Mouse (Mus musculus) heart, adult 11 months (tissue): ENCODE results near the gene Emc1.
"Not testable (repeated sequence)": the region's sequence is repeated elsewhere in the genome, so short reads cannot be mapped to it uniquely, and the experiment has no call there.

Source experiments
- DNase-seq: peaks from one replicate; pipeline ENCODE4 v3.0.0; 2022

The Emc1 gene

GRCm38 (mm10) chr4:139360761-139361548, 8.6 kb downstream of the Emc1 start:
- peak; percentile 82 for DNase-seq

DNA sequence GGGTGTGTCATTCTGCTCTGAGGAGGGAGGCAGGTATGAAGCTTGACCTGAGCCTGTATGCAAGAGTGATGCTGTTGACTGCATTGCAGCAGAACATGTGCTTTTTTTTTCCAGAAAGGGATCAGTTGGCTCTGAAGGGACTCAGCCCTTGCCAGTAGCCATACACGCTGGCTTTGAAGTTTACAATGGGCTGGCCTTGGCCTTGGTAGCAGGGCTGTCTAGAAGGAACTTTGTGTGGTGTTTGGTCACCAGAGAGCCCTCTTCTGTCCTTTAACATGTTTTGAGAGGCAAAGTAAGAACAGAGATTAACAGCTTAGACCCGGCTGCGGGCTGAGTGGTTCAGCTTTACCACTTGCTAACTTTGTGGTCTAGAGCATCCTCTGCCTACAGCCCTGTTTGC, 14.9 kb downstream of the Emc1 start:
- DNase-seq: no peak

DNA sequence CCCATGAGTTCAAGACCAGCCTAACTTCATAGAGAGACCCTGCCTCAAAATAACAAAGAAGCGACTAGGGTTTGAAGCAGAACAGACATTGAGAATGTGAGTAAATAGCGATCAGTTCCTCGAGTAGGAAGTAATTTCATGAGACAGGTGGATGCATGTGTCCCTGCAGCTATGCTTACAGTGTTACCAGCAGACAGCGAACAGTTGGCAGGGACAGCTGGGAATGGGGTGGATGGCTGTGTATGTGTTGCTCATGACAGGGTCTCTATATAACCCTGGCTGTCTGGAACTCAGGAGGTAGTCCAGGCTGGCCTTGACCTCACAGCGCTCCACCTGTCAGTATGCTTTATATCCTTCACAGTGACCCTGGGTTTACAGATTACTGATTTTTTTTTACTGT, 15.7 kb downstream of the Emc1 start:
- DNase-seq: peak; percentile 82

DNA sequence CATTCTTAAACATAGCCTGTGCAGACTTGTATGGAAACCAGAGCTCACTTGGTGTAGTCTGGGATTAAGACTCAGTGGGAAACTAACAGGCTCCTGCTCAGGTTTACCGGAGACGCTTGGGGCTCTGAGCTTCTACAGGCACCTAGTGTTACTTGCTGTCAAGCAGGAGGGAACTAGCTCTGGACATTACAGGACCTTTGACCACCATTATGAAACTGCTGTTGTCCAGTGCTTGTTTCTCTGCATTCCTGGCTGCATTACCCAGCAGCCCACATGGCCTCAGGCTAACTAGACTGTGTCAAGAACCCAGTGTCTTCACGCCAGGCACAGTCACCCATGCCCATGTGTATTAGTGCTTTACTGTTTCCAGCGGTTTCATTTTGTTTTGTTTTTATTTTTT, 20.7 kb downstream of the Emc1 start:
- no peak for DNase-seq

GRCm38 (mm10) chr4:139373531-139373930, 21.1 kb downstream of the Emc1 start:
- DNase-seq: no peak

GRCm38 (mm10) chr4:139379719-139380118, 27.3 kb downstream of the Emc1 start:
- no peak for DNase-seq

DNA sequence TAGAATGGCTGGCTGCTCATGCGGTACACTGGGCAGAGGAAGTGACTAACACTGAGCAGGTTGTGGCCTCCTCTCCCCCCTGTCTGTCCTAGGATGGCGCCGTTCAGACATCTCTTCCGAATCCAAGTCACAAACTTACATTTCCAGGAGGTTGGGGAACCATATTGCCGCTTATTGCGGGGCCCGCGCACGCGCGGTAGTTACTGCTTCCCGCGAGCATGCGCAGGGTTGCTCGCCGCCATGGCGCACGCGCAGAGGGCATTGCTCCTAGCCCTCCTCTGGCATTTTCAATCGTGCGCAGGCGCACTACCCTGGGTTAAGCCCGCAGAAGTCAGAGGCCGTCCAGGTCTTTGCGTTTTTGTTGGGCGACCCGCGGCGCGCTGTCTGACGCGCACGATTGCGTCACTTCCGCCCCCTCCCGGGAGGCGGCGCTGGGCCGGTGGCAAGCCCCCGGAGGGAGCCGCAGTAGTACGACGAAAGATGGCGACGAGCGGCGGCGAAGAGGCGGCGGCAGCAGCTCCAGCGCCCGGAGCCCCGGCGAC, 27.9 kb downstream of the Emc1 start:
- peak; percentile 100 for DNase-seq

- DNase-seq: no peak
Measured at GRCm38 (mm10) chr4:139380775-139381451, 28.5 kb downstream of the Emc1 start.

GRCm38 (mm10) chr4:139381452-139381845, 29.1 kb downstream of the Emc1 start:
- no peak for DNase-seq

- DNase-seq: no peak
Measured at GRCm38 (mm10) chr4:139382231-139382630, 29.8 kb downstream of the Emc1 start.

GRCm38 (mm10) chr4:139385841-139386240, 33.5 kb downstream of the Emc1 start:
- not testable (repeated sequence) for DNase-seq

DNA sequence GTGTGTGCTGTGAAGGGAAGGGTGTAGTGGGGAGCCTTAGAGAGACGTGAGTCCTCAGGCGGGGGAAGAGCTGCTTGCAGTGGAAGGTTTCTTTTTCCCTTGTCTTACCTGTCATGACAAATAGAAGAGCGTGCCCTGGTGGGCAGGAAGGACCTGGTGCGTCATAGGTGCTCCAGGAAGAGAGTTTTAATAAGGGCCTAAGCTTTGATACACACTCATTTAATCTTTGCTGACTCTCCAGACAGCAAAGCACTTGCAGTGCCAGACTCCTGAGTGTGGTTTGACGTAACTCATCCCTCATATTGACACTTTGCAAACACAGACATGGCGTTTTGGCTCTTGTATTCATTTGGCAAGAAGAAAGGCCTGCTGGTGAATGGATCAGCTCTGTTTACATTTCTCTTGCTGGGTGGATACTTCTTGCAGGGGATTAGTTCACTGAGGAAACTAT, 34.5 kb downstream of the Emc1 start:
- DNase-seq: peak; percentile 93

DNA sequence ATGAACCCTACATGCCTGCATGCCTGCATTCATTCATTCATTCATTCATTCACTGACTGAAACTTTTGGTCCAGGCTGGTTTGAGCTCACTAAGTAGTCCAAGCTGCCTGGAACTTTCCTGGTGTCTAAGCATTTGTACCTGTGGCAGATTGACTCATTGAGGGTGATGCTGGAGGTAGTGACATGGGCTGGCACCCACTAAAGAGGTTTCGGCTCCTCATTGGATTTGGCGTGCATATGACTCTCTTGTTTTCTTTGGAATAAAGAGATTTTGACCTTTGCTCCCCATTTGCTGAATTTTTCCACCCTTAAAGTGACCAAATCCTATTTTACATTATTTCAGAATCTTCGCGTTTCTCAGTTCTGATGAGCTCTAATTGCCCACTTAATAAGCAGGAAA, 37.2 kb downstream of the Emc1 start:
- no peak for DNase-seq

GRCm38 (mm10) chr4:139395431-139395830, 43.0 kb downstream of the Emc1 start:
- DNase-seq: no peak

DNA sequence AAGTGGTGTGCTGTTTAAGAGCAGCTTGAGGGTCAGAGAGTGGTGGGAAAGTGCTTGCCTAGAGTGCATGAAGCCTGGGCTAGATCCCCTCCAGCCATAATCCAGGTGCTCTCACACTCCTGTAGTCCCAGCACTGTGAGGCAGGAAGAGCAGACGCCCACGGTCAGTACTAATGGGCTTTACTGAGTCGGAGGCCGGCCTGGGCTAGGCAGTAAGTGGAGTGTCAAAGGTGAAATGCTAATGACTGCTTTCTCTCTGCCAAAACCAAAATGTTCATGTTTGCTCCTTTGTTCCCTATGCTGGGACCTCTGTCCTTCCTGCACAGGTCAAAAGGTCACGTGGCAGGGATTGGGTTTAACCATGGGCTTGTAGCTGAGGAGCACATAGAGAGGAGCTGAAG, 48.1 kb downstream of the Emc1 start:
- DNase-seq: no peak

DNA sequence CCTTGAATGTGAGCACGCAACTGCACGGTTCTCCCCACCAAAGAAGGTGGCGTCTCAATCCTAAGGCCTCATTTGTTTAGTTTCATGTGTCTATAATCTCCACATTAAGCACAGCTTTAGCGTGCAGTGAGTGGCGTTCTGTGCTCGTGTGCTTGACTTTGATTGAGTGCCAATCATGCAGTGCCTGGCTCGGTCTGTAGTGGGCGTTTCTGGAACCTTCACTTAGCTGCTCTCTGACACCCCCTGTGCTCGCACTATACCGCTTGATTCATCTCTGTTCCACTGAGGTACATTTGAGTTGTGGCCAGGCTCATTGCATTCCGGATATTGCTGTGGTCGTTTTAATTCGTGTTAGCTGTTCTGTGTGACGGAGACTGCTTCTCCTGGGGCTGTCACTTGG, 50.8 kb downstream of the Emc1 start:
- no peak for DNase-seq

- peak; percentile 95 for DNase-seq
Measured at GRCm38 (mm10) chr4:139411351-139411750, 59.0 kb downstream of the Emc1 start.

DNA sequence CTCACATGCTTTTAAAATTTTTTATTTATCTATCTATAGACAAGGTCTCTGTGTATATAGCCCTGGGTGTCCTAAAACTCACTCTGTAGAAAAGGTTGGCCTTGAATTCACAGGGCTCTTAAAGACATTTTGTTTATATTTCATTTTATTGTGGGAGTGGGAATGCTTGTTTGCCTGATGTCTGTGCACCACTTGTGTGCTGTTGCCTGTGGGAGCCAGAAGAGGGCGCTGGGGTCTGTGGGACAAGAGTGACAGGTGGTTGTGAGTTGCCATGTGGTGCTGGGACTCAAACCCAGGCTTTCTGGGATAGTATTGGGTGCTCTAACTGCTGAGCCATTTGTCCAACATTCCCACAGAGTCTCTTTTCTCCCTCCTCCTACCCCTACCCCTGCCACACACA, 65.5 kb downstream of the Emc1 start:
- DNase-seq: no peak

DNA sequence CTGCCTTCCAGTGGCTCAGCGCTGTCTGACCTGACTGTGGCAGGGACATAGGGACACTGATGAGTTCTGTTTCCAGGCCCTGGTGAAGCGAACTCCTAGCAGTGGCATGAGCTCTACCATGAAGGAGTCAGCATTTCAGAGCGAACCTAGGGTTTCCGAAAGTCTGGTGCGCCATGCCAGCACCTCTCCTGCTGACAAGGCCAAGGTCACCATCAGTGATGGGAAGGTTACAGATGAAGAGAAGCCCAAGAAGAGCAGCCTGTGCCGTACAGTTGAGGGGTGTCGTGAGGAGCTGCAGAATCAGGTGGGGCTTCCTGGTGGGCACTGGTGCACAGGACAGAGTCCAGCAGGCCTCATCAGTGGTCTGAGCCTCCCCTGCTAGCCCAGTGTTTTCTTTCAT, 69.2 kb downstream of the Emc1 start:
- no peak for DNase-seq

GRCm38 (mm10) chr4:139422409-139422808, 70.0 kb downstream of the Emc1 start:
- DNase-seq: no peak

DNA sequence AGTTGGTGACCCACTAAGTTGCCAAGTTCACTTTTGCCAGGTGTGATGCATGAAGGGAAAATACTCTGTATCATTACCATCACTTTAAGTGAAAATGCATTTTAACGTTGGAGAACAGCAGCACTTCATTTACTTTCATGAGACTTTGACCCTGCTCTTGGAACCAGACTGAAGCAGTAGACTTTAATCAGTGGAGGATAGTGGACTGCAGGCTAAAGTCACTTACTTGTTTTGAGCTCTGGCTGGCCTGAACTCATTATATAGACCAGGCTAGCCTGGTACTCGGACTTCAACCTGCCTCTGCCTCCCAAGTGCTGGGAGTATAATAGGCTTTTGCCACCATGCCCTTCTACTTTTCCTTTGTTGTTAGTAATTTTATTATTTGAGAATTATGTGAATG, 70.9 kb downstream of the Emc1 start:
- DNase-seq: no peak
